Mouse (Mus musculus) myocyte (in vitro differentiated cells): ENCODE measurements around the gene Snap23. TPM values are rescaled to one million over a fixed set of nuclear protein-coding genes. Genes with fewer than 3 reads are reported as not detected.

ENCODE experiments used
- H3K27me3 ChIP-seq: one replicate; pipeline ENCODE4 v1.6.1; 2011; ENCODE audit not compliant: control insufficient read depth, insufficient read depth, insufficient read length
- H3K36me3 ChIP-seq: one replicate; pipeline ENCODE4 v1.6.1; 2011; ENCODE audit not compliant: control insufficient read depth, insufficient read depth
- H3K4me2 ChIP-seq: one replicate; pipeline ENCODE4 v1.6.1; 2011; ENCODE audit warnings: low read depth, control low read depth
- H3K4me3 ChIP-seq: one replicate; pipeline ENCODE4 v1.5.1; 2011; ENCODE audit warnings: mild to moderate bottlenecking, control low read depth, moderate library complexity
- H3K79me2 ChIP-seq: one replicate; pipeline ENCODE4 v1.6.1; 2011; ENCODE audit not compliant: control insufficient read depth, insufficient read depth
- H3ac ChIP-seq: one replicate; pipeline ENCODE4 v1.6.1; 2011; ENCODE audit not compliant: control insufficient read depth, insufficient read length
- CEBPB ChIP-seq: IDR thresholded peaks from 2 replicates; pipeline ENCODE4 v1.6.1; 2011; ENCODE audit warnings: mild to moderate bottlenecking, moderate library complexity; ENCODE audit not compliant: poor library complexity, insufficient read depth, severe bottlenecking
- E2F4 ChIP-seq: IDR thresholded peaks from one replicate; pipeline ENCODE4 v1.6.1; 2011; ENCODE audit warnings: mild to moderate bottlenecking, control low read depth, moderate library complexity; ENCODE audit not compliant: insufficient read depth
- MAX ChIP-seq: IDR thresholded peaks from one replicate; pipeline ENCODE4 v1.6.1; 2011; ENCODE audit warnings: low read depth, mild to moderate bottlenecking, control low read depth
- MYOD1 ChIP-seq, 3 experiments: IDR thresholded peaks; one replicate each; pipeline ENCODE4 v1.6.1; 2011; ENCODE audit warnings: control low read depth in 2 of 3, low read depth in 2 of 3, mild to moderate bottlenecking in 2 of 3, moderate library complexity in 1 of 3; ENCODE audit not compliant: insufficient read length in 2 of 3, control insufficient read depth in 1 of 3
- MYOG ChIP-seq, 3 experiments: IDR thresholded peaks; one replicate each; pipeline ENCODE4 v1.6.1; 2011; ENCODE audit warnings: control low read depth in 2 of 3, low read depth in 2 of 3, mild to moderate bottlenecking in 2 of 3; ENCODE audit not compliant: insufficient read length in 2 of 3, control insufficient read depth in 1 of 3, insufficient read depth in 1 of 3
- POLR2A ChIP-seq: IDR thresholded peaks from one replicate; pipeline ENCODE4 v1.6.1; 2011; ENCODE audit warnings: low read depth, mild to moderate bottlenecking, control low read depth, moderate library complexity; ENCODE audit not compliant: insufficient read length
- POLR2AphosphoS2 ChIP-seq: IDR thresholded peaks from one replicate; pipeline ENCODE4 v1.6.1; 2011; ENCODE audit warnings: low read depth, control low read depth; ENCODE audit not compliant: insufficient read length
- REST ChIP-seq: IDR thresholded peaks from one replicate; pipeline ENCODE4 v1.6.1; 2011; ENCODE audit warnings: mild to moderate bottlenecking, control low read depth, moderate library complexity; ENCODE audit not compliant: insufficient read depth, insufficient read length
- SRF ChIP-seq: IDR thresholded peaks from one replicate; pipeline ENCODE4 v1.6.1; 2011; ENCODE audit warnings: low read depth; ENCODE audit not compliant: control insufficient read depth, insufficient read length
- TCF12 ChIP-seq: IDR thresholded peaks from one replicate; pipeline ENCODE4 v1.6.1; 2011; ENCODE audit warnings: mild to moderate bottlenecking, control low read depth; ENCODE audit not compliant: poor library complexity, insufficient read depth, severe bottlenecking
- TCF3 ChIP-seq: IDR thresholded peaks from one replicate; pipeline ENCODE4 v1.6.1; 2011; ENCODE audit warnings: low read depth, control low read depth; ENCODE audit not compliant: insufficient read length
- USF1 ChIP-seq: IDR thresholded peaks from one replicate; pipeline ENCODE4 v1.6.1; 2011; ENCODE audit warnings: low read depth, mild to moderate bottlenecking, control low read depth, moderate library complexity
- polyA plus RNA-seq: library from polyadenylated mRNA; unstranded; fragments of >200 nt; fragmentation: generic; extraction: Trizol; gene quantifications from one replicate; pipeline ENCODE4 v1.2.1, GENCODE M21; 2012; ENCODE audit warnings: missing spikeins

Snap23 gene
- polyA plus RNA-seq, 1 experiment: 15.3 TPM

GRCm38 (mm10) chr2:120575978-120576377 lies 8.5 kb downstream of the Snap23 start:
- H3K27me3 ChIP-seq: no peaks in the 10 kb centered on the region
- no peak overlapping the region for H3ac ChIP-seq
- H3K79me2 ChIP-seq: peaks cover 88% of the 10 kb centered on the region
- H3K4me3 ChIP-seq: no peak overlapping the region
- H3K36me3 ChIP-seq: no peaks in the 10 kb centered on the region
- TF ChIP-seq MAX: no peak
- no peak for TF ChIP-seq TCF3
- no peak overlapping the region for H3K4me2 ChIP-seq

GRCm38 (mm10) chr2:120577799-120578198 lies 10.3 kb downstream of the Snap23 start:
- TF ChIP-seq E2F4: no peak
- TF ChIP-seq MAX: no peak
- TF ChIP-seq USF1: no peak
- TF ChIP-seq SRF: no peak
- no peak for TF ChIP-seq MYOG (IDR thresholded peaks at IDR 0.05; ENCODE audit: control insufficient read depth in 1 of 3, insufficient read depth in 1 of 3, insufficient read length in 2 of 3, low read depth in 2 of 3)
- Histone ChIP-seq H3K36me3 (no peaks in the 10 kb centered on the region), H3K79me2 (peaks cover 86% of the 10 kb centered on the region), H3K4me2 (no peak overlapping the region), H3K4me3 (no peak overlapping the region), H3ac (no peak overlapping the region), H3K27me3 (no peaks in the 10 kb centered on the region)

GRCm38 (mm10) chr2:120578286-120578685 lies 10.8 kb downstream of the Snap23 start:
- TF ChIP-seq E2F4 (no peak), TCF3 (no peak), USF1 (no peak)
- H3K27me3 ChIP-seq: no peaks in the 10 kb centered on the region
- no peaks in the 10 kb centered on the region for H3K36me3 ChIP-seq
- H3K79me2 ChIP-seq: peaks cover 81% of the 10 kb centered on the region
- H3K4me3 ChIP-seq: no peak overlapping the region
- no peak overlapping the region for H3K4me2 ChIP-seq
- no peak overlapping the region for H3ac ChIP-seq

- Histone ChIP-seq H3K27me3 (no peaks in the 10 kb centered on the region), H3K36me3 (peaks cover 19% of the 10 kb centered on the region), H3ac (no peak overlapping the region)
Measured at GRCm38 (mm10) chr2:120589759-120590158, 22.3 kb downstream of the Snap23 start.

GRCm38 (mm10) chr2:120592227-120592626 lies 24.8 kb downstream of the Snap23 start:
- Histone ChIP-seq H3K36me3 (peaks cover 25% of the 10 kb centered on the region), H3ac (no peak overlapping the region), H3K79me2 (no peaks in the 10 kb centered on the region), H3K27me3 (no peaks in the 10 kb centered on the region), H3K4me2 (no peak overlapping the region), H3K4me3 (no peak overlapping the region)
- TF ChIP-seq TCF3: no peak
- no peak for TF ChIP-seq TCF12
- no peak for TF ChIP-seq E2F4
- TF ChIP-seq SRF: no peak
- TF ChIP-seq USF1: no peak
- no peak for TF ChIP-seq CEBPB
- no peak for TF ChIP-seq POLR2AphosphoS2
- no peak for TF ChIP-seq POLR2A
- no peak for TF ChIP-seq REST
- TF ChIP-seq MYOG (IDR thresholded peaks at IDR 0.05; ENCODE audit: control insufficient read depth in 1 of 3, insufficient read depth in 1 of 3, insufficient read length in 2 of 3, low read depth in 2 of 3): no peak
- no peak for TF ChIP-seq MAX
- TF ChIP-seq MYOD1 (IDR thresholded peaks at IDR 0.05; ENCODE audit: control insufficient read depth in 1 of 3, insufficient read length in 2 of 3, low read depth in 2 of 3): no peak

More at GRCm38 (mm10) chr2:120589759-120590158, 22.3 kb downstream of the Snap23 start:
- Histone ChIP-seq H3K4me3 (no peak overlapping the region), H3K79me2 (no peaks in the 10 kb centered on the region), H3K4me2 (no peak overlapping the region)
- TF ChIP-seq SRF (no peak), MYOD1 (IDR thresholded peaks at IDR 0.05; ENCODE audit: control insufficient read depth in 1 of 3, insufficient read length in 2 of 3, low read depth in 2 of 3) (no peak), MAX (no peak), POLR2A (no peak), REST (no peak), USF1 (no peak)

- no peak overlapping the region for H3K4me2 ChIP-seq
- H3K4me3 ChIP-seq: no peak overlapping the region
- H3K79me2 ChIP-seq: no peaks in the 10 kb centered on the region
- no peak overlapping the region for H3ac ChIP-seq
- H3K27me3 ChIP-seq: no peaks in the 10 kb centered on the region
- TF ChIP-seq TCF3 (no peak), POLR2AphosphoS2 (no peak), POLR2A (no peak), TCF12 (no peak), USF1 (no peak), MYOG (IDR thresholded peaks at IDR 0.05; ENCODE audit: control insufficient read depth in 1 of 3, insufficient read depth in 1 of 3, insufficient read length in 2 of 3, low read depth in 2 of 3) (no peak), MYOD1 (IDR thresholded peaks at IDR 0.05; ENCODE audit: control insufficient read depth in 1 of 3, insufficient read length in 2 of 3, low read depth in 2 of 3) (no peak), CEBPB (no peak), SRF (no peak), MAX (no peak), E2F4 (no peak), REST (no peak)
- peaks cover 59% of the 10 kb centered on the region for H3K36me3 ChIP-seq
Measured at GRCm38 (mm10) chr2:120597734-120598133, 30.3 kb downstream of the Snap23 start.
